Mouse (Mus musculus) lung, postnatal 0 days (tissue): ENCODE results near the gene Nexn.

Source experiments
- CTCF ChIP-seq: IDR thresholded peaks from 2 replicates; pipeline ENCODE4 v1.5.1; 2016; ENCODE audit warnings: antibody characterized with exemption, mild to moderate bottlenecking
- EP300 ChIP-seq: IDR thresholded peaks from 2 replicates; pipeline ENCODE4 v1.6.1; 2016; ENCODE audit warnings: antibody characterized with exemption, mild to moderate bottlenecking, control low read depth

DNA sequence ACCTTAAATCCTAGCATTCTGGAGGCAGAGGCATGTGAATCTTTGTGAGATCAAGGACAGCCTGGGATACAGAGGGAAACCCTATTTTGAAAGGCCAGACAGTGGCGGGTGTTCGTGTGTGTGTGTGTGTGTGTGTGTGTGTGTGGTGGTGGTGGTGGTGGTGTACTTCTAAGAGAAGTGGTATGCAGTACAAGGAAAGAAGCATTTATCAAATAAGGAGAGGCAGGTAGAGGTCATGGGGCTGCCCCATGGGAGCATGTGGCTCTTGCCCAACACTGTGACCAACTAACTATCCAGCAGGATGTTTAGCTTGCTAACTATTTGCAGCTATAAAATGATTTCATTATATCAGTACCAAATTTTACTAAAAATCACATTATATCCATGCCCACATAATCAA, 64.5 kb downstream of the Nexn start:
- TF ChIP-seq EP300 = no peak
- TF ChIP-seq CTCF = no peak
